Mouse (Mus musculus): Measurements from ENCODE around the gene 1700016D06Rik.

DNA sequence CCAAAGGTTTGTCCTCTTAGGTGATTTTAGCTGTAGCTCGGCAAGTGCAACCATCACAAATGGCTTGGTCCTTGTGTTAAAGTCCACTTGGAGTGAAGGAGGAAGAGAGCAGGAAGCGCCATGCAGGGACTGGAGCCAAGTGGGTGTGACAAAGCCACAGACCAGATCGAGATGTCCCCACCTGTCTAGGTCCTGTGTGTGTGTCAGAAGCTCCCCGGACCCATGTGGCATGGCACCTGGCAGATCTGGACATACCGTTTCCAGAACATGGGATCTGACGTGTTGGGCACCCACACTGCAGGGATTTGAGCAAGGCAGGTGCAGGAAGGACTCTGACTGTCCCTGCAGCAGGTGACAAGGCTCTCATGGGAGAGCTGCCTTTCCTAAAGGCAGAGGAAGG is 565 bp upstream of the 1700016D06Rik start:
- TF ChIP-seq CTCF (conservative IDR thresholded peaks at IDR 0.05; ENCODE audit: insufficient read depth, insufficient read length, low read depth, low read length) (no peak), POLR2A (IDR thresholded peaks at IDR 0.05; ENCODE audit: low read depth, low read length) (no peak)
